8 mouse cellular contexts compared by ENCODE assay signal in the genomic region with DNA sequence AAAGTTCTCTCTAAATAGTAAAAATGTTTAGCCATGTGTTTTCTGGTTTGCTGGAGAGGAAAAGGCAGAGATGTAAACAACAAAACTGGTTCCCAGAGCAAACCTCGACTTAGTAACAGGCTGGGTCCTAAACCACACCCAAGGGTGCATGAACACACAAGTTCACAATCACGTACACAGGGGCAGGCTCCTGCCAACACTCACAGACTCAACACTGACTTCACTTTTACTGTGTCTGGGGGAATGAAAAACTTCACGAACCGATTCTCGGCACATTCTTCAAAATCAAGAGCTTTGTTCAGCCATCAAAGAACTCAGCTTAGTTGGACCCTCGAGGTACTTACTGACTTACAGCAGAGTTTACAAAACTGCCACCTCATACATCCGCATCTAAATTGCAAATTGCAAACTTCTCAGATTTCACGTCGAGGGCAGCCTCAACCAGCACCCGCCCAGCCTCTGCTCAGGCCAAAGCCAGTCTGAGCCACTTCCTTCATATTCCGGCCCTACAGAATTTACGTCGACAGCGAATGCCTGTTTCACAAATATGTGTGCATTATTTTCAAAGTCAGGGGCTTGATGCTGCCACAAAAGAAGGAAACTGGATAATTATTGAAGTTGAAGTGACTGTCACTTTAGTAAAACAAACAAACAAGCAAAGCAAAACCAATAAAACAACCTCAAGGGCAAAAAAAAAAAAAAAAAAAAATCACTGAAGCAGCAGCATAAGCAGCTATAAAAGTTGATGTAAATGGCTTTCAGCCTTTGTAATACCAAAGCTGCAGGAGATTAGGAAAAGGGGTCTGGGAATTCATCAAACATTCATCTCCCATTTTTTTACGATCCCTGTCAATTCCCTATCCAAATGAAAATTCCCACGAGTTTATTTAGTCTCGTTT. TPM values are rescaled to one million over a fixed set of nuclear protein-coding genes. Genes with fewer than 3 reads are reported as not detected.
DNase-seq lines count a peak whose midpoint lies in the region; ATAC-seq and TF ChIP-seq lines count a peak whose summit lies in the region.

No protein-coding gene starts in this region.

- TF ChIP-seq POLR2A in heart, adult 2 months (IDR thresholded peaks at IDR 0.05; ENCODE audit: insufficient read depth, low read depth, low read length): no peak

- no peak for ATAC-seq in stomach, embryonic 16.5 days (ENCODE audit: insufficient read depth, low FRiP score)

- peaks cover 6% of the 10 kb centered on the region for H3K4me1 ChIP-seq in heart, adult 2 months (ENCODE audit: control insufficient read depth, insufficient read depth, low read length)
- peaks cover 16% of the 10 kb centered on the region; the same call in 1 of the 2 replicates for H3K4me1 ChIP-seq in stomach, embryonic 16.5 days (ENCODE audit: control insufficient read depth, insufficient read depth, low read length)

- TF ChIP-seq CTCF in heart, adult 2 months (IDR thresholded peaks at IDR 0.05): no peak

- peak overlapping the region; percentile 67 for H3K4me3 ChIP-seq in heart, adult 2 months
- H3K4me3 ChIP-seq in stomach, embryonic 16.5 days (replicated peaks; ENCODE audit: low read length): peak overlapping the region; percentile 91

- peak overlapping the region; percentile 94 for H3K9ac ChIP-seq in heart, adult 2 months (ENCODE audit: low read depth, low read length)
- peak overlapping the region; percentile 85 for H3K9ac ChIP-seq in stomach, embryonic 16.5 days (ENCODE audit: low read length)

- H3K36me3 ChIP-seq in heart, adult 2 months (ENCODE audit: control insufficient read depth, insufficient read depth, low read length): peaks cover 9% of the 10 kb centered on the region
- H3K36me3 ChIP-seq in stomach, embryonic 16.5 days (ENCODE audit: control insufficient read depth, insufficient read depth, low read length): no peaks in the 10 kb centered on the region

- DNase-seq in adrenal gland, postnatal 14 days: peak; percentile 44
- DNase-seq in adrenal gland, adult 18-20 months (ENCODE audit: low spot score in 2 of 2): no peak
- DNase-seq in ZHBTc4 (ENCODE audit: low read depth, low spot score): peak; percentile 79
- peak in 1 of 2 experiments; percentile 49 for DNase-seq in heart, adult 2 months
- DNase-seq in kidney, adult 9 months: peak; percentile 75
- DNase-seq in lung, postnatal 14 days: peak; percentile 34
- DNase-seq in left cerebral cortex, postnatal 4 days: no peak

- peak overlapping the region; percentile 53 for H3K4me2 ChIP-seq in stomach, embryonic 16.5 days (ENCODE audit: low read depth, low read length)

- no peaks in the 10 kb centered on the region for H3K27me3 ChIP-seq in heart, adult 2 months (ENCODE audit: control insufficient read depth, insufficient read depth, low read length)
- H3K27me3 ChIP-seq in stomach, embryonic 16.5 days (ENCODE audit: control insufficient read depth, insufficient read depth, low read length): no peaks in the 10 kb centered on the region

- 7% methylated on average over 17 of the region's 17 CpGs for WGBS in heart, adult 2 months
- 8% methylated on average over 17 of the region's 17 CpGs for WGBS in stomach, embryonic 16.5 days

- no peaks in the 10 kb centered on the region for H3K9me3 ChIP-seq in stomach, embryonic 16.5 days (replicated peaks; ENCODE audit: control insufficient read depth, low read length)

- peak overlapping the region; percentile 83 for H3K27ac ChIP-seq in heart, adult 2 months
- H3K27ac ChIP-seq in stomach, embryonic 16.5 days (ENCODE audit: low read length): peak overlapping the region; percentile 95

- intact Hi-C loops in heart, adult 2 months (cut with DNase I): loop anchor here (1.0 to 5.0 kb wide), 3 partner anchors 14 to 82 kb away; a partner anchor contains a TSS
- intact Hi-C loops in left cerebral cortex, postnatal 4 days (cut with DNase I): no loop called here

- H3K79me2 ChIP-seq in heart, adult 2 months (replicated peaks; ENCODE audit: control insufficient read depth, insufficient read depth, low read length): peaks cover 2% of the 10 kb centered on the region

- no peak for TF ChIP-seq EP300 in heart, adult 2 months (IDR thresholded peaks at IDR 0.05; ENCODE audit: insufficient read depth, low read depth, low read length)

RNA-seq across cellular contexts. Expression of a gene that starts 1.2 kb away (rescaled TPM):
- total RNA-seq in adrenal gland, postnatal 14 days (2021): 100 and 106 TPM in 2 replicates
- 100 to 1,000 TPM; 111 to 124 TPM for total RNA-seq in adrenal gland, adult 18-20 months (2021)
- 10 to 100 TPM; 35.3 to 37.6 TPM for total RNA-seq in heart, adult 2 months (2021)
- 29.5 and 31.5 TPM in 2 replicates for polyA plus RNA-seq in heart, adult 2 months (2012; rRNA removed)
- polyA plus RNA-seq in stomach, embryonic 16.5 days (2015; fragmentation: Nextera tagmentation; extraction: Ambion mirVana): 115 and 119 TPM in 2 replicates
- total RNA-seq in left cerebral cortex, postnatal 4 days (2021): 10 to 100 TPM; 19.3 to 21.1 TPM

RNA-seq across cellular contexts. Expression of a gene that starts 1.3 kb away (rescaled TPM):
- 8.8 and 13.6 TPM in 2 replicates for total RNA-seq in adrenal gland, postnatal 14 days (2021)
- total RNA-seq in adrenal gland, adult 18-20 months (2021): 10 to 100 TPM; 11.1 to 14.3 TPM
- total RNA-seq in heart, adult 2 months (2021): 1 to 10 TPM; 2.3 to 2.5 TPM
- 5.4 and 9.7 TPM in 2 replicates for polyA plus RNA-seq in heart, adult 2 months (2012; rRNA removed)
- polyA plus RNA-seq in stomach, embryonic 16.5 days (2015; fragmentation: Nextera tagmentation; extraction: Ambion mirVana): 12.1 and 14.9 TPM in 2 replicates
- 1 to 10 TPM; 3.2 to 5.1 TPM for total RNA-seq in left cerebral cortex, postnatal 4 days (2021)

RNA-seq across cellular contexts. Expression of a gene that starts 40.1 kb away (rescaled TPM):
- 23.5 and 27.8 TPM in 2 replicates for total RNA-seq in adrenal gland, postnatal 14 days (2021)
- 10 to 100 TPM; 22.8 to 25.0 TPM for total RNA-seq in adrenal gland, adult 18-20 months (2021)
- total RNA-seq in heart, adult 2 months (2021): 10 to 100 TPM; 32.8 to 36.4 TPM
- 13.0 and 23.3 TPM in 2 replicates for polyA plus RNA-seq in heart, adult 2 months (2012; rRNA removed)
- polyA plus RNA-seq in stomach, embryonic 16.5 days (2015; fragmentation: Nextera tagmentation; extraction: Ambion mirVana): 15.4 and 16.6 TPM in 2 replicates
- total RNA-seq in left cerebral cortex, postnatal 4 days (2021): 10 to 100 TPM; 10.4 to 13.0 TPM

Comparison
In these comparisons a context has a peak if more than half of its experiments do, and no peak if none do; other contexts are left out.
1. DNase-seq: peak in adrenal gland, postnatal 14 days (single experiment), ZHBTc4 (single experiment), kidney, adult 9 months (single experiment) and lung, postnatal 14 days (single experiment); none in adrenal gland, adult 18-20 months (0 of 2) and left cerebral cortex, postnatal 4 days (single experiment).